34 mouse cellular contexts compared by ENCODE assay signal in genomic region chr10:52170489-52170888, GRCm38 (mm10). TPM values are rescaled to one million over a fixed set of nuclear protein-coding genes. Genes with fewer than 3 reads are reported as not detected.
DNase-seq lines count a peak whose midpoint lies in the region; ATAC-seq and TF ChIP-seq lines count a peak whose summit lies in the region.
"Had no signal": no experiment of that assay in that cellular context is flagged by ENCODE, and none has a peak within 500 bp of the region (broad histone marks: within the 10 kb centered on the region; RNA-seq: fewer than 3 reads in every experiment).

No protein-coding gene starts in this region.

- no peak overlapping the region for H3K4me2 ChIP-seq in intestine, postnatal 0 days (replicated peaks; ENCODE audit: low read depth)
- no peak overlapping the region for H3K4me2 ChIP-seq in intestine, embryonic 15.5 days (replicated peaks)
- no peak overlapping the region for H3K4me2 ChIP-seq in lung, embryonic 16.5 days (ENCODE audit: low read depth, low read length)
- no peak overlapping the region for H3K4me2 ChIP-seq in stomach, postnatal 0 days (replicated peaks; ENCODE audit: low read depth)
- H3K4me2 ChIP-seq: embryonic facial prominence, embryonic 15.5 days; heart, embryonic 12.5 days; hindbrain, embryonic 15.5 days; limb, embryonic 15.5 days; liver, embryonic 13.5 days; midbrain, embryonic 12.5 days; neural tube, embryonic 12.5 days had no signal

- DNase-seq in lung, postnatal 14 days, result no peak
- DNase-seq in NIH3T3 (ENCODE audit: low read depth), result peak; percentile 32
- DNase-seq in stomach, postnatal 0 days (ENCODE audit: low spot score), result peak; percentile 16
- DNase-seq in heart, postnatal 36 days, result no peak
- DNase-seq: adrenal gland, adult 8-10 months; cerebellum, adult 8-10 months; cerebellum, postnatal 25 days; gastrocnemius, postnatal 14 days; liver, embryonic 13.5 days; right cerebral cortex, adult 18-20 months; spleen, adult 18-20 months; thymus, adult 2 months; thymus, postnatal 36 days had no signal

- TF ChIP-seq EP300 in stomach, postnatal 0 days (optimal IDR thresholded peaks at IDR 0.05), result no peak

- no peak overlapping the region for H3K9ac ChIP-seq in intestine, postnatal 0 days (ENCODE audit: low read depth, low read length)
- H3K9ac ChIP-seq in intestine, embryonic 15.5 days, result no peak overlapping the region
- H3K9ac ChIP-seq in lung, embryonic 16.5 days (ENCODE audit: low read length), result no peak overlapping the region
- H3K9ac ChIP-seq in stomach, postnatal 0 days (ENCODE audit: low read length), result no peak overlapping the region
- H3K9ac ChIP-seq: embryonic facial prominence, embryonic 15.5 days; heart, embryonic 12.5 days; hindbrain, embryonic 15.5 days; limb, embryonic 15.5 days; liver, embryonic 13.5 days; midbrain, embryonic 12.5 days; neural tube, embryonic 12.5 days had no signal

- WGBS in intestine, postnatal 0 days, result 96% methylated on average over 1 of the region's 1 CpGs
- 93% methylated on average over 1 of the region's 1 CpGs for WGBS in intestine, embryonic 15.5 days
- 70% methylated on average over 1 of the region's 1 CpGs for WGBS in lung, embryonic 16.5 days
- WGBS in stomach, postnatal 0 days, result 69% methylated on average over 1 of the region's 1 CpGs

- no peaks in the 10 kb centered on the region for H3K27me3 ChIP-seq in intestine, postnatal 0 days (replicated peaks; ENCODE audit: control insufficient read depth, insufficient read depth, low read length)
- H3K27me3 ChIP-seq in intestine, embryonic 15.5 days (replicated peaks), result no peaks in the 10 kb centered on the region
- H3K27me3 ChIP-seq in lung, embryonic 16.5 days (ENCODE audit: control insufficient read depth, insufficient read depth, low read depth, low read length), result no peaks in the 10 kb centered on the region
- H3K27me3 ChIP-seq in stomach, postnatal 0 days (ENCODE audit: control insufficient read depth, insufficient read depth, low read length), result no peaks in the 10 kb centered on the region
- H3K27me3 ChIP-seq: embryonic facial prominence, embryonic 15.5 days; heart, embryonic 12.5 days; hindbrain, embryonic 15.5 days; limb, embryonic 15.5 days; liver, embryonic 13.5 days; megakaryocyte, embryonic 14.5 days; midbrain, embryonic 12.5 days; neural tube, embryonic 12.5 days had no signal

- no peaks in the 10 kb centered on the region for H3K36me3 ChIP-seq in intestine, postnatal 0 days (ENCODE audit: control insufficient read depth, insufficient read depth)
- H3K36me3 ChIP-seq in intestine, embryonic 15.5 days, result no peaks in the 10 kb centered on the region
- no peaks in the 10 kb centered on the region for H3K36me3 ChIP-seq in lung, embryonic 16.5 days (ENCODE audit: control insufficient read depth, insufficient read depth, low read length)
- H3K36me3 ChIP-seq in stomach, postnatal 0 days (ENCODE audit: control insufficient read depth, insufficient read depth, low read length), result no peaks in the 10 kb centered on the region
- H3K36me3 ChIP-seq: embryonic facial prominence, embryonic 10.5 days; embryonic facial prominence, embryonic 15.5 days; heart, embryonic 12.5 days; hindbrain, embryonic 15.5 days; limb, embryonic 10.5 days; limb, embryonic 15.5 days; liver, embryonic 13.5 days; midbrain, embryonic 12.5 days; neural tube, embryonic 12.5 days had no signal

- ATAC-seq in intestine, postnatal 0 days, result 0 out of 2 replicates have a peak, but pooled peaks have one; percentile 15
- no peak for ATAC-seq in intestine, embryonic 15.5 days
- ATAC-seq in lung, embryonic 16.5 days (ENCODE audit: low read depth), result no peak
- peak; percentile 79 for ATAC-seq in stomach, postnatal 0 days (ENCODE audit: low FRiP score, low TSS enrichment)
- ATAC-seq: activated CD4-positive, CD25-positive, alpha-beta regulatory T cell, adult 4 months; CD4-positive, CD25-positive, alpha-beta regulatory T cell, adult 4 months; forebrain, embryonic 14.5 days had no signal

- H3K4me1 ChIP-seq in intestine, postnatal 0 days (replicated peaks; ENCODE audit: control insufficient read depth, insufficient read depth, low read length), result 0 out of 2 replicates have a peak, but pooled peaks cover 2% of the 10 kb centered on the region
- H3K4me1 ChIP-seq in intestine, embryonic 15.5 days (replicated peaks), result no peaks in the 10 kb centered on the region
- peaks cover 3% of the 10 kb centered on the region; the same call in 1 of the 2 replicates for H3K4me1 ChIP-seq in lung, embryonic 16.5 days (replicated peaks; ENCODE audit: control insufficient read depth, insufficient read depth, low read length)
- no peaks in the 10 kb centered on the region for H3K4me1 ChIP-seq in stomach, postnatal 0 days (replicated peaks; ENCODE audit: control insufficient read depth, insufficient read depth)
- H3K4me1 ChIP-seq: embryonic facial prominence, embryonic 10.5 days; embryonic facial prominence, embryonic 15.5 days; heart, embryonic 12.5 days; hindbrain, embryonic 15.5 days; limb, embryonic 10.5 days; limb, embryonic 15.5 days; liver, embryonic 13.5 days; megakaryocyte, embryonic 14.5 days; midbrain, embryonic 12.5 days; neural tube, embryonic 12.5 days had no signal

- no peak overlapping the region for H3K4me3 ChIP-seq in intestine, postnatal 0 days (ENCODE audit: low read depth, low read length)
- no peak overlapping the region for H3K4me3 ChIP-seq in intestine, embryonic 15.5 days (replicated peaks)
- H3K4me3 ChIP-seq in lung, embryonic 16.5 days (ENCODE audit: low read length), result no peak overlapping the region
- no peak overlapping the region for H3K4me3 ChIP-seq in stomach, postnatal 0 days (ENCODE audit: low read depth, low read length)
- H3K4me3 ChIP-seq: embryonic facial prominence, embryonic 10.5 days; embryonic facial prominence, embryonic 15.5 days; heart, embryonic 12.5 days; hindbrain, embryonic 15.5 days; limb, embryonic 10.5 days; limb, embryonic 15.5 days; liver, embryonic 13.5 days; megakaryocyte, embryonic 14.5 days; midbrain, embryonic 12.5 days; myocyte; neural tube, embryonic 12.5 days had no signal

- no peaks in the 10 kb centered on the region for H3K9me3 ChIP-seq in intestine, postnatal 0 days (ENCODE audit: control insufficient read depth)
- H3K9me3 ChIP-seq in intestine, embryonic 15.5 days, result no peaks in the 10 kb centered on the region
- no peaks in the 10 kb centered on the region for H3K9me3 ChIP-seq in lung, embryonic 16.5 days (ENCODE audit: control insufficient read depth, low read length)
- H3K9me3 ChIP-seq in stomach, postnatal 0 days (ENCODE audit: control insufficient read depth, low read length), result no peaks in the 10 kb centered on the region
- H3K9me3 ChIP-seq: embryonic facial prominence, embryonic 10.5 days; embryonic facial prominence, embryonic 15.5 days; heart, embryonic 12.5 days; hindbrain, embryonic 15.5 days; limb, embryonic 10.5 days; limb, embryonic 15.5 days; liver, embryonic 13.5 days; midbrain, embryonic 12.5 days; neural tube, embryonic 12.5 days had no signal

- intact Hi-C loops in heart, postnatal 36 days (cut with DNase I), result no loop called here

- H3K27ac ChIP-seq in intestine, postnatal 0 days (ENCODE audit: low read depth, low read length), result no peak overlapping the region; the same call in 1 of the 2 replicates
- no peak overlapping the region for H3K27ac ChIP-seq in intestine, embryonic 15.5 days
- H3K27ac ChIP-seq in lung, embryonic 16.5 days (ENCODE audit: low read length), result peak overlapping the region; percentile 60
- H3K27ac ChIP-seq in stomach, postnatal 0 days (replicated peaks), result 0 out of 2 replicates have a peak overlapping the region, but pooled peaks have one; percentile 0
- H3K27ac ChIP-seq: embryonic facial prominence, embryonic 10.5 days; embryonic facial prominence, embryonic 15.5 days; hindbrain, embryonic 15.5 days; limb, embryonic 10.5 days; limb, embryonic 15.5 days; liver, embryonic 13.5 days; midbrain, embryonic 12.5 days; neural tube, embryonic 12.5 days had no signal

- no peak for TF ChIP-seq CTCF in intestine, postnatal 0 days (IDR thresholded peaks at IDR 0.05; ENCODE audit: low read depth)
- no peak for TF ChIP-seq CTCF in stomach, postnatal 0 days (IDR thresholded peaks at IDR 0.05; ENCODE audit: low read depth)

RNA-seq across cellular contexts. Expression of gene Ros1, which starts 24.6 kb away (rescaled TPM):
- polyA plus RNA-seq in intestine, postnatal 0 days (2015; fragmentation: Nextera tagmentation; extraction: Ambion mirVana), result 7.8 and 9.5 TPM in 2 replicates
- 3.3 and 3.6 TPM in 2 replicates for polyA plus RNA-seq in intestine, embryonic 15.5 days (2015; fragmentation: Nextera tagmentation; extraction: Ambion mirVana)
- 0.23 and 0.39 TPM in 2 replicates for polyA plus RNA-seq in lung, embryonic 16.5 days (2015; fragmentation: Nextera tagmentation; extraction: Ambion mirVana)
- 0.10 and 0.13 TPM in 2 replicates for polyA plus RNA-seq in stomach, postnatal 0 days (2015; fragmentation: Nextera tagmentation; extraction: Ambion mirVana)
- under 1 TPM in 1 of 2 experiments, not detected in 1; 0.03 TPM for total RNA-seq in heart, postnatal 36 days (2021)
- total RNA-seq: heart, adult 18-20 months; hematopoietic stem cell, adult 5-6 weeks; layer of hippocampus, postnatal 25 days; midbrain, postnatal 0 days had no signal
- polyA plus RNA-seq: activated CD4-positive, CD25-positive, alpha-beta regulatory T cell, adult 4 months; CD4-positive, CD25-positive, alpha-beta regulatory T cell, adult 4 months; embryonic facial prominence, embryonic 10.5 days; embryonic facial prominence, embryonic 15.5 days; forebrain, embryonic 14.5 days; heart, postnatal 0 days; hindbrain, embryonic 15.5 days; limb, embryonic 10.5 days; midbrain, embryonic 12.5 days; midbrain, postnatal 0 days; neural tube, embryonic 12.5 days; thymus, adult 2 months had no signal

Comparison
In these comparisons a context has a peak if more than half of its experiments do, and no peak if none do; other contexts are left out.
1. ATAC-seq: peak in intestine, postnatal 0 days (single experiment) and stomach, postnatal 0 days (single experiment); none in intestine, embryonic 15.5 days (single experiment) and lung, embryonic 16.5 days (single experiment).
2. H3K27ac ChIP-seq: peak in lung, embryonic 16.5 days (single experiment) and stomach, postnatal 0 days (single experiment); none in intestine, postnatal 0 days (single experiment) and intestine, embryonic 15.5 days (single experiment).
3. DNase-seq: peak in NIH3T3 (single experiment) and stomach, postnatal 0 days (single experiment); none in lung, postnatal 14 days (single experiment) and heart, postnatal 36 days (0 of 2).